Mouse (Mus musculus): ENCODE data around the gene Pef1.

Pef1 gene

GRCm38 (mm10) chr4:130095137-130095536, 7.2 kb upstream of the Pef1 start:
- DNase-seq: no peak

- no peak for DNase-seq
These were observed 1.2 kb upstream of the Pef1 start for GRCm38 (mm10) chr4:130101183-130101582.

- DNase-seq: no peak
These were observed 1.3 kb downstream of the Pef1 start for GRCm38 (mm10) chr4:130103632-130104031.

- DNase-seq: peak; percentile 65 to 82
These were observed 2.2 kb downstream of the Pef1 start for GRCm38 (mm10) chr4:130104584-130104983.

- DNase-seq: no peak
These were observed 4.7 kb downstream of the Pef1 start for GRCm38 (mm10) chr4:130107065-130107443.

GRCm38 (mm10) chr4:130107444-130108131, 5.2 kb downstream of the Pef1 start:
- DNase-seq: peak; percentile 100

- no peak for DNase-seq
These were observed 6.6 kb downstream of the Pef1 start for GRCm38 (mm10) chr4:130108929-130109328.

GRCm38 (mm10) chr4:130109666-130110065, 7.3 kb downstream of the Pef1 start:
- no peak for DNase-seq

- peak in 1 of 2 experiments; percentile 40 for DNase-seq
These were observed 7.7 kb downstream of the Pef1 start for GRCm38 (mm10) chr4:130110091-130110490.

GRCm38 (mm10) chr4:130112299-130112698, 9.9 kb downstream of the Pef1 start:
- peak in 1 of 2 experiments; percentile 21 for DNase-seq

- no peak for DNase-seq
These were observed 10.4 kb downstream of the Pef1 start for GRCm38 (mm10) chr4:130112732-130113131.

- DNase-seq: peak; percentile 17 to 31
These were observed 18.4 kb downstream of the Pef1 start for GRCm38 (mm10) chr4:130120752-130121151.

GRCm38 (mm10) chr4:130121560-130121959, 19.2 kb downstream of the Pef1 start:
- DNase-seq: no peak

GRCm38 (mm10) chr4:130123020-130123419, 20.7 kb downstream of the Pef1 start:
- peak in 1 of 2 experiments; percentile 41 for DNase-seq

- no peak for DNase-seq
These were observed 21.8 kb downstream of the Pef1 start for GRCm38 (mm10) chr4:130124110-130124509.

- peak in 1 of 2 experiments; percentile 25 for DNase-seq
These were observed 22.8 kb downstream of the Pef1 start for GRCm38 (mm10) chr4:130125164-130125563.

GRCm38 (mm10) chr4:130125935-130126334, 23.6 kb downstream of the Pef1 start:
- no peak for DNase-seq

GRCm38 (mm10) chr4:130128907-130129306, 26.5 kb downstream of the Pef1 start:
- no peak for DNase-seq

- peak; percentile 29 to 82 for DNase-seq
These were observed 27.7 kb downstream of the Pef1 start for GRCm38 (mm10) chr4:130130082-130130481.

GRCm38 (mm10) chr4:130130641-130131350, 28.4 kb downstream of the Pef1 start:
- peak; percentile 83 to 92 for DNase-seq

GRCm38 (mm10) chr4:130131448-130132105, 29.2 kb downstream of the Pef1 start:
- peak; percentile 23 to 61 for DNase-seq

- DNase-seq: no peak
These were observed 31.0 kb downstream of the Pef1 start for GRCm38 (mm10) chr4:130133399-130133798.

GRCm38 (mm10) chr4:130138441-130139213, 36.3 kb downstream of the Pef1 start:
- peak; percentile 72 to 79 for DNase-seq

Data from kidney, postnatal 25 days (tissue).